Mouse (Mus musculus): ENCODE data around the gene Olfr398. TPM values are rescaled to one million over a fixed set of nuclear protein-coding genes. Genes with fewer than 3 reads are reported as not detected.

The Olfr398 gene
- not detected in 2 replicates for polyA plus RNA-seq (2015; fragmentation: Nextera tagmentation; extraction: Ambion mirVana)

DNA sequence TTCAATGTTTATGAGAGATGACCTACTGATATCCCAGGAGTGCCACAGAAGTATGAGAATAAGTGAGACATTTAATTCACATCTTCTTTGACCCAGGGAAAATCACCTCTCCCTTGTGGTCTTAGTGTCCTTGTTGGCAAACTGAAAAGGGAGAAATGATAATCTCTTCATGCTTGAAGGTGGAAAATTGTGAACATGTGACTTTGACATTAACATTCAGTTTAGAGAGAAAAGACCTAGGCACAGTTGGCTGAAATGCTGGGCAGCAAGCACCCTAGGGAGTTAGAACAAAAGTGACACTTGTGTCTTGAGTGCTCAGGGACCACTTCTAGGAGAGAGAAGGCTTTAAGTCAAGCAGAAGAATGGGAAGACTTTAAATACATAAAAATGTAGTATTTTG lies at the start of gene Olfr398:
Olfr398 (minus strand) TSS at position 101 of the 400 bp plus-strand sequence.
- H3K9ac ChIP-seq (ENCODE audit: low read depth, low read length), result no peak within 1 kb of the TSS
- no peak for ATAC-seq
- no peaks in the 10 kb centered on the region for H3K36me3 ChIP-seq (ENCODE audit: control insufficient read depth, insufficient read depth, low read length)

GRCm38 (mm10) chr11:73993115-73993514 lies 2.9 kb upstream of the Olfr398 start:
- Histone ChIP-seq H3K4me3 (ENCODE audit: low read length) (no peak overlapping the region), H3K9me3 (ENCODE audit: control insufficient read depth, low read length) (no peaks in the 10 kb centered on the region), H3K4me2 (ENCODE audit: low read depth, low read length) (no peak overlapping the region), H3K4me1 (ENCODE audit: control insufficient read depth, insufficient read depth, low read length) (no peaks in the 10 kb centered on the region), H3K27me3 (replicated peaks; ENCODE audit: control insufficient read depth, insufficient read depth, low read length) (no peaks in the 10 kb centered on the region), H3K9ac (ENCODE audit: low read depth, low read length) (no peak overlapping the region), H3K36me3 (ENCODE audit: control insufficient read depth, insufficient read depth, low read length) (no peaks in the 10 kb centered on the region), H3K27ac (ENCODE audit: low read length) (no peak overlapping the region)
- no peak for ATAC-seq

More for the DNA sequence above, at the start of gene Olfr398:
- Histone ChIP-seq H3K4me1 (ENCODE audit: control insufficient read depth, insufficient read depth, low read length) (no peaks in the 10 kb centered on the region), H3K4me3 (ENCODE audit: low read length) (no peak within 1 kb of the TSS), H3K9me3 (ENCODE audit: control insufficient read depth, low read length) (no peaks in the 10 kb centered on the region), H3K27ac (ENCODE audit: low read length) (no peak within 1 kb of the TSS), H3K4me2 (ENCODE audit: low read depth, low read length) (no peak within 1 kb of the TSS), H3K27me3 (replicated peaks; ENCODE audit: control insufficient read depth, insufficient read depth, low read length) (no peaks in the 10 kb centered on the region)

- Histone ChIP-seq H3K9me3 (ENCODE audit: control insufficient read depth, low read length) (peaks cover 3% of the 10 kb centered on the region; the same call in 1 of the 2 replicates), H3K4me3 (ENCODE audit: low read length) (no peak within 1 kb of the TSS), H3K9ac (ENCODE audit: low read depth, low read length) (no peak within 1 kb of the TSS), H3K4me2 (ENCODE audit: low read depth, low read length) (no peak within 1 kb of the TSS), H3K27ac (ENCODE audit: low read length) (no peak within 1 kb of the TSS), H3K27me3 (replicated peaks; ENCODE audit: control insufficient read depth, insufficient read depth, low read length) (no peaks in the 10 kb centered on the region), H3K4me1 (ENCODE audit: control insufficient read depth, insufficient read depth, low read length) (no peaks in the 10 kb centered on the region), H3K36me3 (ENCODE audit: control insufficient read depth, insufficient read depth, low read length) (no peaks in the 10 kb centered on the region)
- ATAC-seq, result no peak
- 70% methylated on average over 1 of the region's 1 CpGs for WGBS
These were observed 29.7 kb downstream of the Olfr398 start, which contains the start of gene Olfr397 for GRCm38 (mm10) chr11:73960517-73960916. Gene Olfr397 (plus strand): TSS chr11:73960817.

- H3K4me2 ChIP-seq (ENCODE audit: low read depth, low read length), result no peak within 1 kb of the TSS
- no peak within 1 kb of the TSS for H3K27ac ChIP-seq (ENCODE audit: low read length)
- H3K4me1 ChIP-seq (ENCODE audit: control insufficient read depth, insufficient read depth, low read length), result no peaks in the 10 kb centered on the region
- no peak within 1 kb of the TSS for H3K9ac ChIP-seq (ENCODE audit: low read depth, low read length)
- H3K36me3 ChIP-seq (ENCODE audit: control insufficient read depth, insufficient read depth, low read length), result no peaks in the 10 kb centered on the region
- ATAC-seq, result no peak
- H3K9me3 ChIP-seq (ENCODE audit: control insufficient read depth, low read length), result no peaks in the 10 kb centered on the region
- H3K27me3 ChIP-seq (replicated peaks; ENCODE audit: control insufficient read depth, insufficient read depth, low read length), result no peaks in the 10 kb centered on the region
- H3K4me3 ChIP-seq (ENCODE audit: low read length), result no peak within 1 kb of the TSS
These were observed 53.8 kb downstream of the Olfr398 start, which contains the start of gene Olfr23 for GRCm38 (mm10) chr11:73936377-73936776. Gene Olfr23 (plus strand): TSS chr11:73936677.

Other genes with a start within 250 kb of the Olfr398 start
- not detected in 2 replicates for gene Olfr389, start 209.7 kb downstream of the Olfr398 start, polyA plus RNA-seq (2015; fragmentation: Nextera tagmentation; extraction: Ambion mirVana)
- gene Olfr390, start 207.4 kb downstream of the Olfr398 start, polyA plus RNA-seq (2015; fragmentation: Nextera tagmentation; extraction: Ambion mirVana), result not detected in 2 replicates
- not detected in 2 replicates for gene Olfr391-ps, start 187.4 kb downstream of the Olfr398 start, polyA plus RNA-seq (2015; fragmentation: Nextera tagmentation; extraction: Ambion mirVana)
- gene Olfr392, start 173.4 kb downstream of the Olfr398 start, polyA plus RNA-seq (2015; fragmentation: Nextera tagmentation; extraction: Ambion mirVana), result not detected in 2 replicates
- gene Olfr393, start 139.0 kb downstream of the Olfr398 start, polyA plus RNA-seq (2015; fragmentation: Nextera tagmentation; extraction: Ambion mirVana), result not detected in 2 replicates
- gene Olfr394, start 99.6 kb downstream of the Olfr398 start, polyA plus RNA-seq (2015; fragmentation: Nextera tagmentation; extraction: Ambion mirVana), result not detected in 2 replicates
- not detected in 2 replicates for gene Olfr395, start 81.1 kb downstream of the Olfr398 start, polyA plus RNA-seq (2015; fragmentation: Nextera tagmentation; extraction: Ambion mirVana)
- not detected in 2 replicates for gene Olfr23, start 53.7 kb downstream of the Olfr398 start, polyA plus RNA-seq (2015; fragmentation: Nextera tagmentation; extraction: Ambion mirVana)
- gene Olfr397, start 29.6 kb downstream of the Olfr398 start, polyA plus RNA-seq (2015; fragmentation: Nextera tagmentation; extraction: Ambion mirVana), result not detected in 2 replicates
- not detected in 2 replicates for gene Olfr139, start 66.1 kb upstream of the Olfr398 start, polyA plus RNA-seq (2015; fragmentation: Nextera tagmentation; extraction: Ambion mirVana)
- gene Olfr399, start 66.2 kb upstream of the Olfr398 start, polyA plus RNA-seq (2015; fragmentation: Nextera tagmentation; extraction: Ambion mirVana), result not detected in 2 replicates
- 0.05 TPM in 1 of 2 replicates, not detected in the other for gene Zfp616, start 79.5 kb upstream of the Olfr398 start, polyA plus RNA-seq (2015; fragmentation: Nextera tagmentation; extraction: Ambion mirVana)
- not detected in 2 replicates for gene Olfr401, start 123.3 kb upstream of the Olfr398 start, polyA plus RNA-seq (2015; fragmentation: Nextera tagmentation; extraction: Ambion mirVana)
- not detected in 2 replicates for gene Olfr402, start 163.1 kb upstream of the Olfr398 start, polyA plus RNA-seq (2015; fragmentation: Nextera tagmentation; extraction: Ambion mirVana)
- not detected in 2 replicates for gene Olfr403, start 195.8 kb upstream of the Olfr398 start, polyA plus RNA-seq (2015; fragmentation: Nextera tagmentation; extraction: Ambion mirVana)
- gene Olfr43, start 221.0 kb upstream of the Olfr398 start, polyA plus RNA-seq (2015; fragmentation: Nextera tagmentation; extraction: Ambion mirVana), result not detected in 2 replicates

Measured in intestine, embryonic 16.5 days (tissue).